Mouse (Mus musculus): ENCODE data around the gene Ski. TPM values are rescaled to one million over a fixed set of nuclear protein-coding genes. Genes with fewer than 3 reads are reported as not detected.
A peak's percentile ranks its signal among the peaks of the same experiment; 100 is the strongest.

Ski gene
- polyA plus RNA-seq, 1 experiment from 2014 or later = 14.1 TPM

GRCm38 (mm10) chr4:155195204-155195603, 27.2 kb downstream of the Ski start:
- 95% methylated on average over 9 of the region's 9 CpGs for WGBS
- no peaks in the 10 kb centered on the region for H3K9me3 ChIP-seq (ENCODE audit: control insufficient read depth, low read length)
- no peaks in the 10 kb centered on the region for H3K36me3 ChIP-seq (ENCODE audit: control insufficient read depth, insufficient read depth, low read length)
- no peak overlapping the region for H3K9ac ChIP-seq (ENCODE audit: low read length)
- no peak overlapping the region for H3K4me2 ChIP-seq (ENCODE audit: low read depth, low read length, severe bottlenecking)
- H3K27ac ChIP-seq (ENCODE audit: low read depth, low read length) = no peak overlapping the region
- peaks cover 12% of the 10 kb centered on the region for H3K4me1 ChIP-seq (replicated peaks; ENCODE audit: control insufficient read depth, insufficient read depth, low read length)
- H3K4me3 ChIP-seq (ENCODE audit: low read depth, low read length) = no peak overlapping the region
- no peaks in the 10 kb centered on the region for H3K27me3 ChIP-seq (ENCODE audit: control insufficient read depth, insufficient read depth, low read length)
- DNase-seq (ENCODE audit: low spot score) (no peak), ATAC-seq (replicated peaks; ENCODE audit: low FRiP score) (no peak)

- 0 out of 2 replicates have a peak overlapping the region, but pooled peaks have one; percentile 41 for H3K27ac ChIP-seq (ENCODE audit: low read depth, low read length)
- H3K9me3 ChIP-seq (ENCODE audit: control insufficient read depth, low read length) = no peaks in the 10 kb centered on the region
- no peak for DNase-seq (ENCODE audit: low spot score)
- H3K36me3 ChIP-seq (ENCODE audit: control insufficient read depth, insufficient read depth, low read length) = no peaks in the 10 kb centered on the region
- no peaks in the 10 kb centered on the region for H3K27me3 ChIP-seq (ENCODE audit: control insufficient read depth, insufficient read depth, low read length)
- H3K4me1 ChIP-seq (replicated peaks; ENCODE audit: control insufficient read depth, insufficient read depth, low read length) = peaks cover 31% of the 10 kb centered on the region
- no peak for ATAC-seq (replicated peaks; ENCODE audit: low FRiP score)
- H3K4me2 ChIP-seq (ENCODE audit: low read depth, low read length, severe bottlenecking) = no peak overlapping the region
- WGBS = 53% methylated on average over 7 of the region's 7 CpGs
- H3K9ac ChIP-seq (ENCODE audit: low read length) = no peak overlapping the region
- no peak overlapping the region for H3K4me3 ChIP-seq (ENCODE audit: low read depth, low read length)
Observed at GRCm38 (mm10) chr4:155190275-155190674, 32.1 kb downstream of the Ski start.

GRCm38 (mm10) chr4:155189711-155190139, 32.7 kb downstream of the Ski start:
- 0% methylated on average over 4 of the region's 4 CpGs for WGBS
- Histone ChIP-seq H3K9ac (ENCODE audit: low read length) (peak overlapping the region; percentile 32), H3K4me3 (ENCODE audit: low read depth, low read length) (no peak overlapping the region), H3K27me3 (ENCODE audit: control insufficient read depth, insufficient read depth, low read length) (no peaks in the 10 kb centered on the region), H3K4me1 (replicated peaks; ENCODE audit: control insufficient read depth, insufficient read depth, low read length) (peaks cover 31% of the 10 kb centered on the region), H3K36me3 (ENCODE audit: control insufficient read depth, insufficient read depth, low read length) (no peaks in the 10 kb centered on the region), H3K4me2 (ENCODE audit: low read depth, low read length, severe bottlenecking) (no peak overlapping the region), H3K27ac (ENCODE audit: low read depth, low read length) (peak overlapping the region; percentile 41; the same call in 1 of the 2 replicates), H3K9me3 (ENCODE audit: control insufficient read depth, low read length) (no peaks in the 10 kb centered on the region)
- DNase-seq (ENCODE audit: low spot score) (no peak), ATAC-seq (replicated peaks; ENCODE audit: low FRiP score) (0 out of 2 replicates have a peak, but pooled peaks have one; percentile 51)

GRCm38 (mm10) chr4:155188803-155189202, 33.6 kb downstream of the Ski start:
- no peak overlapping the region for H3K4me2 ChIP-seq (ENCODE audit: low read depth, low read length, severe bottlenecking)
- no peak overlapping the region for H3K9ac ChIP-seq (ENCODE audit: low read length)
- H3K27me3 ChIP-seq (ENCODE audit: control insufficient read depth, insufficient read depth, low read length) = no peaks in the 10 kb centered on the region
- no peaks in the 10 kb centered on the region for H3K9me3 ChIP-seq (ENCODE audit: control insufficient read depth, low read length)
- ATAC-seq (replicated peaks; ENCODE audit: low FRiP score) (no peak), DNase-seq (ENCODE audit: low spot score) (no peak)
- H3K27ac ChIP-seq (ENCODE audit: low read depth, low read length) = no peak overlapping the region
- peaks cover 31% of the 10 kb centered on the region for H3K4me1 ChIP-seq (replicated peaks; ENCODE audit: control insufficient read depth, insufficient read depth, low read length)
- no peak overlapping the region for H3K4me3 ChIP-seq (ENCODE audit: low read depth, low read length)
- H3K36me3 ChIP-seq (ENCODE audit: control insufficient read depth, insufficient read depth, low read length) = no peaks in the 10 kb centered on the region

GRCm38 (mm10) chr4:155188341-155188740, 34.1 kb downstream of the Ski start:
- no peak overlapping the region for H3K4me3 ChIP-seq (ENCODE audit: low read depth, low read length)
- no peak overlapping the region for H3K27ac ChIP-seq (ENCODE audit: low read depth, low read length)
- H3K9ac ChIP-seq (ENCODE audit: low read length) = no peak overlapping the region
- peaks cover 31% of the 10 kb centered on the region for H3K4me1 ChIP-seq (replicated peaks; ENCODE audit: control insufficient read depth, insufficient read depth, low read length)
- no peak for DNase-seq (ENCODE audit: low spot score)
- no peaks in the 10 kb centered on the region for H3K9me3 ChIP-seq (ENCODE audit: control insufficient read depth, low read length)
- no peaks in the 10 kb centered on the region for H3K36me3 ChIP-seq (ENCODE audit: control insufficient read depth, insufficient read depth, low read length)
- H3K27me3 ChIP-seq (ENCODE audit: control insufficient read depth, insufficient read depth, low read length) = no peaks in the 10 kb centered on the region
- ATAC-seq (replicated peaks; ENCODE audit: low FRiP score) = no peak
- no peak overlapping the region for H3K4me2 ChIP-seq (ENCODE audit: low read depth, low read length, severe bottlenecking)
- WGBS = 6% methylated on average over 8 of the region's 8 CpGs

- Histone ChIP-seq H3K4me1 (replicated peaks; ENCODE audit: control insufficient read depth, insufficient read depth, low read length) (peaks cover 31% of the 10 kb centered on the region), H3K4me2 (ENCODE audit: low read depth, low read length, severe bottlenecking) (no peak overlapping the region), H3K9ac (ENCODE audit: low read length) (no peak overlapping the region), H3K27me3 (ENCODE audit: control insufficient read depth, insufficient read depth, low read length) (no peaks in the 10 kb centered on the region), H3K9me3 (ENCODE audit: control insufficient read depth, low read length) (no peaks in the 10 kb centered on the region), H3K4me3 (ENCODE audit: low read depth, low read length) (no peak overlapping the region), H3K27ac (ENCODE audit: low read depth, low read length) (no peak overlapping the region), H3K36me3 (ENCODE audit: control insufficient read depth, insufficient read depth, low read length) (no peaks in the 10 kb centered on the region)
- 58% methylated on average over 3 of the region's 3 CpGs for WGBS
- no peak for DNase-seq (ENCODE audit: low spot score)
- no peak for ATAC-seq (replicated peaks; ENCODE audit: low FRiP score)
Observed at GRCm38 (mm10) chr4:155187192-155187674, 35.2 kb downstream of the Ski start.

GRCm38 (mm10) chr4:155185845-155186244, 36.5 kb downstream of the Ski start:
- H3K4me1 ChIP-seq (replicated peaks; ENCODE audit: control insufficient read depth, insufficient read depth, low read length) = peaks cover 27% of the 10 kb centered on the region
- H3K9ac ChIP-seq (ENCODE audit: low read length) = no peak overlapping the region
- no peaks in the 10 kb centered on the region for H3K36me3 ChIP-seq (ENCODE audit: control insufficient read depth, insufficient read depth, low read length)
- H3K9me3 ChIP-seq (ENCODE audit: control insufficient read depth, low read length) = no peaks in the 10 kb centered on the region
- H3K27me3 ChIP-seq (ENCODE audit: control insufficient read depth, insufficient read depth, low read length) = no peaks in the 10 kb centered on the region
- ATAC-seq (replicated peaks; ENCODE audit: low FRiP score) = no peak
- no peak overlapping the region for H3K27ac ChIP-seq (ENCODE audit: low read depth, low read length)
- DNase-seq (ENCODE audit: low spot score) = no peak
- 94% methylated on average over 9 of the region's 9 CpGs for WGBS
- no peak overlapping the region for H3K4me2 ChIP-seq (ENCODE audit: low read depth, low read length, severe bottlenecking)
- no peak overlapping the region for H3K4me3 ChIP-seq (ENCODE audit: low read depth, low read length)

- H3K36me3 ChIP-seq (ENCODE audit: control insufficient read depth, insufficient read depth, low read length) = no peaks in the 10 kb centered on the region
- DNase-seq (ENCODE audit: low spot score) (no peak), ATAC-seq (replicated peaks; ENCODE audit: low FRiP score) (no peak)
- no peak overlapping the region for H3K27ac ChIP-seq (ENCODE audit: low read depth, low read length)
- H3K4me1 ChIP-seq (replicated peaks; ENCODE audit: control insufficient read depth, insufficient read depth, low read length) = peaks cover 15% of the 10 kb centered on the region
- WGBS = 89% methylated on average over 18 of the region's 18 CpGs
- H3K4me3 ChIP-seq (ENCODE audit: low read depth, low read length) = no peak overlapping the region
- H3K4me2 ChIP-seq (ENCODE audit: low read depth, low read length, severe bottlenecking) = no peak overlapping the region
- no peaks in the 10 kb centered on the region for H3K27me3 ChIP-seq (ENCODE audit: control insufficient read depth, insufficient read depth, low read length)
- no peaks in the 10 kb centered on the region for H3K9me3 ChIP-seq (ENCODE audit: control insufficient read depth, low read length)
- no peak overlapping the region for H3K9ac ChIP-seq (ENCODE audit: low read length)
Observed at GRCm38 (mm10) chr4:155184248-155185070, 37.9 kb downstream of the Ski start.

- Histone ChIP-seq H3K9ac (ENCODE audit: low read length) (no peak overlapping the region), H3K27ac (ENCODE audit: low read depth, low read length) (no peak overlapping the region), H3K4me3 (ENCODE audit: low read depth, low read length) (no peak overlapping the region), H3K36me3 (ENCODE audit: control insufficient read depth, insufficient read depth, low read length) (no peaks in the 10 kb centered on the region), H3K4me1 (replicated peaks; ENCODE audit: control insufficient read depth, insufficient read depth, low read length) (peaks cover 20% of the 10 kb centered on the region), H3K9me3 (ENCODE audit: control insufficient read depth, low read length) (no peaks in the 10 kb centered on the region), H3K27me3 (ENCODE audit: control insufficient read depth, insufficient read depth, low read length) (no peaks in the 10 kb centered on the region), H3K4me2 (ENCODE audit: low read depth, low read length, severe bottlenecking) (no peak overlapping the region)
- WGBS = 90% methylated on average over 7 of the region's 7 CpGs
- ATAC-seq (replicated peaks; ENCODE audit: low FRiP score) = no peak
- DNase-seq (ENCODE audit: low spot score) = no peak
Observed at GRCm38 (mm10) chr4:155183201-155183600, 39.2 kb downstream of the Ski start.
